Mouse (Mus musculus): ENCODE measurements around the gene Mtor. TPM values are rescaled to one million over a fixed set of nuclear protein-coding genes. Genes with fewer than 3 reads are reported as not detected.

Gene Mtor
- polyA plus RNA-seq, 1 experiment, result 3.8 TPM

GRCm38 (mm10) chr4:148504497-148504959 is 56.1 kb downstream of the Mtor start:
- H3K9me3 ChIP-seq, result peaks cover 21% of the 10 kb centered on the region
- H3K4me1 ChIP-seq, result peaks cover 30% of the 10 kb centered on the region
- no peak overlapping the region for H3K4me3 ChIP-seq (replicated peaks)
- H3K36me3 ChIP-seq (replicated peaks; ENCODE audit: low read length), result peaks cover 91% of the 10 kb centered on the region
- no peaks in the 10 kb centered on the region for H3K27me3 ChIP-seq (replicated peaks)
- no peak for TF ChIP-seq GATA1 (IDR thresholded peaks at IDR 0.05; ENCODE audit: borderline replicate concordance, low read length)
- TF ChIP-seq FLI1 (IDR thresholded peaks at IDR 0.05; ENCODE audit: low read length), result no peak

GRCm38 (mm10) chr4:148507585-148507984 is 59.2 kb downstream of the Mtor start:
- Histone ChIP-seq H3K9me3 (peaks cover 21% of the 10 kb centered on the region), H3K4me1 (peaks cover 34% of the 10 kb centered on the region), H3K4me3 (replicated peaks) (no peak overlapping the region), H3K36me3 (replicated peaks; ENCODE audit: low read length) (peaks cover 82% of the 10 kb centered on the region), H3K27me3 (replicated peaks) (no peaks in the 10 kb centered on the region)
- TF ChIP-seq GATA1 (IDR thresholded peaks at IDR 0.05; ENCODE audit: borderline replicate concordance, low read length) (no peak), FLI1 (IDR thresholded peaks at IDR 0.05; ENCODE audit: low read length) (no peak)

- H3K4me3 ChIP-seq (replicated peaks), result peak overlapping the region; percentile 62
- H3K9me3 ChIP-seq, result peaks cover 21% of the 10 kb centered on the region
- TF ChIP-seq GATA1 (IDR thresholded peaks at IDR 0.05; ENCODE audit: borderline replicate concordance, low read length), result no peak
- no peaks in the 10 kb centered on the region for H3K27me3 ChIP-seq (replicated peaks)
- peaks cover 28% of the 10 kb centered on the region for H3K4me1 ChIP-seq
- peaks cover 83% of the 10 kb centered on the region for H3K36me3 ChIP-seq (replicated peaks; ENCODE audit: low read length)
These were observed 59.9 kb downstream of the Mtor start for GRCm38 (mm10) chr4:148508084-148508849.

GRCm38 (mm10) chr4:148509450-148510084 is 61.2 kb downstream of the Mtor start:
- no peak for TF ChIP-seq GATA1 (IDR thresholded peaks at IDR 0.05; ENCODE audit: borderline replicate concordance, low read length)
- TF ChIP-seq FLI1 (IDR thresholded peaks at IDR 0.05; ENCODE audit: low read length), result no peak
- H3K36me3 ChIP-seq (replicated peaks; ENCODE audit: low read length), result peaks cover 84% of the 10 kb centered on the region
- peaks cover 21% of the 10 kb centered on the region for H3K9me3 ChIP-seq
- H3K4me3 ChIP-seq (replicated peaks), result peak overlapping the region; percentile 75
- no peaks in the 10 kb centered on the region for H3K27me3 ChIP-seq (replicated peaks)
- peaks cover 35% of the 10 kb centered on the region for H3K4me1 ChIP-seq

GRCm38 (mm10) chr4:148510691-148511090 is 62.3 kb downstream of the Mtor start:
- Histone ChIP-seq H3K27me3 (replicated peaks) (no peaks in the 10 kb centered on the region), H3K9me3 (peaks cover 21% of the 10 kb centered on the region), H3K4me1 (peaks cover 38% of the 10 kb centered on the region), H3K4me3 (replicated peaks) (no peak overlapping the region), H3K36me3 (replicated peaks; ENCODE audit: low read length) (peaks cover 85% of the 10 kb centered on the region)
- no peak for TF ChIP-seq FLI1 (IDR thresholded peaks at IDR 0.05; ENCODE audit: low read length)
- TF ChIP-seq GATA1 (IDR thresholded peaks at IDR 0.05; ENCODE audit: borderline replicate concordance, low read length), result no peak

- no peaks in the 10 kb centered on the region for H3K27me3 ChIP-seq (replicated peaks)
- H3K9me3 ChIP-seq, result peaks cover 21% of the 10 kb centered on the region
- TF ChIP-seq GATA1 (IDR thresholded peaks at IDR 0.05; ENCODE audit: borderline replicate concordance, low read length), result no peak
- peaks cover 84% of the 10 kb centered on the region for H3K36me3 ChIP-seq (replicated peaks; ENCODE audit: low read length)
- H3K4me3 ChIP-seq (replicated peaks), result no peak overlapping the region
- H3K4me1 ChIP-seq, result peaks cover 39% of the 10 kb centered on the region
These were observed 62.9 kb downstream of the Mtor start for GRCm38 (mm10) chr4:148511334-148511733.

GRCm38 (mm10) chr4:148513021-148513559 is 64.7 kb downstream of the Mtor start:
- peaks cover 56% of the 10 kb centered on the region for H3K4me1 ChIP-seq
- peaks cover 87% of the 10 kb centered on the region for H3K36me3 ChIP-seq (replicated peaks; ENCODE audit: low read length)
- H3K4me3 ChIP-seq (replicated peaks), result no peak overlapping the region
- no peaks in the 10 kb centered on the region for H3K27me3 ChIP-seq (replicated peaks)
- H3K9me3 ChIP-seq, result peaks cover 12% of the 10 kb centered on the region
- TF ChIP-seq FLI1 (IDR thresholded peaks at IDR 0.05; ENCODE audit: low read length) (no peak), GATA1 (IDR thresholded peaks at IDR 0.05; ENCODE audit: borderline replicate concordance, low read length) (no peak)

GRCm38 (mm10) chr4:148515313-148515712 is 66.9 kb downstream of the Mtor start:
- Histone ChIP-seq H3K4me3 (replicated peaks) (no peak overlapping the region), H3K36me3 (replicated peaks; ENCODE audit: low read length) (peaks cover 95% of the 10 kb centered on the region), H3K9me3 (no peaks in the 10 kb centered on the region), H3K27me3 (replicated peaks) (no peaks in the 10 kb centered on the region), H3K4me1 (peaks cover 45% of the 10 kb centered on the region)
- TF ChIP-seq FLI1 (IDR thresholded peaks at IDR 0.05; ENCODE audit: low read length) (no peak), GATA1 (IDR thresholded peaks at IDR 0.05; ENCODE audit: borderline replicate concordance, low read length) (no peak)

GRCm38 (mm10) chr4:148517809-148518208 is 69.4 kb downstream of the Mtor start:
- no peak overlapping the region for H3K4me3 ChIP-seq (replicated peaks)
- peaks cover 92% of the 10 kb centered on the region for H3K36me3 ChIP-seq (replicated peaks; ENCODE audit: low read length)
- H3K27me3 ChIP-seq (replicated peaks), result no peaks in the 10 kb centered on the region
- peaks cover 47% of the 10 kb centered on the region for H3K4me1 ChIP-seq
- peaks cover 3% of the 10 kb centered on the region; the same call in 1 of the 2 replicates for H3K9me3 ChIP-seq
- no peak for TF ChIP-seq GATA1 (IDR thresholded peaks at IDR 0.05; ENCODE audit: borderline replicate concordance, low read length)
- no peak for TF ChIP-seq FLI1 (IDR thresholded peaks at IDR 0.05; ENCODE audit: low read length)

Measured in megakaryocyte, embryonic 14.5 days (primary cell).